Mouse (Mus musculus) hindbrain, embryonic 16.5 days (tissue): ENCODE data around the gene Ddx18. TPM values are rescaled to one million over a fixed set of nuclear protein-coding genes. Genes with fewer than 3 reads are reported as not detected.

Source experiments
- ATAC-seq: fragments of 200-750 bp; cut with Nextera tagmentation; 2 replicates; pipeline ENCODE4 v1.8.0; 2017; ENCODE audit warnings: moderate TSS enrichment, moderate library complexity
- H3K27ac ChIP-seq: fragments of 300-500 bp; sonication (generic); 2 replicates; pipeline ENCODE4 v1.5.1; 2014; ENCODE audit warnings: low read depth, mild to moderate bottlenecking, control low read depth, low read length, moderate library complexity
- H3K27me3 ChIP-seq: fragments of 300-500 bp; sonication (generic); replicated peaks from 2 replicates; pipeline ENCODE4 v1.6.1; 2014; ENCODE audit warnings: low read length; ENCODE audit not compliant: control insufficient read depth, insufficient read depth
- H3K36me3 ChIP-seq: fragments of 300-500 bp; sonication (generic); 2 replicates; pipeline ENCODE4 v1.6.1; 2014; ENCODE audit warnings: mild to moderate bottlenecking, low read length, moderate library complexity, mixed read lengths; ENCODE audit not compliant: control insufficient read depth, insufficient read depth
- H3K4me1 ChIP-seq: fragments of 300-500 bp; sonication (generic); 2 replicates; pipeline ENCODE4 v1.6.1; 2014; ENCODE audit warnings: low read depth, low read length; ENCODE audit not compliant: control insufficient read depth, insufficient read depth
- H3K4me2 ChIP-seq: fragments of 300-500 bp; sonication (generic); 2 replicates; pipeline ENCODE4 v1.6.1; 2014; ENCODE audit warnings: mild to moderate bottlenecking, low read length, control low read depth, moderate library complexity
- H3K4me3 ChIP-seq: fragments of 300-500 bp; sonication (generic); 2 replicates; pipeline ENCODE4 v1.5.1; 2014; ENCODE audit warnings: mild to moderate bottlenecking, low read length, control low read depth, moderate library complexity
- H3K9ac ChIP-seq: fragments of 300-500 bp; sonication (generic); 2 replicates; pipeline ENCODE4 v1.6.1; 2014; ENCODE audit warnings: low read depth, mild to moderate bottlenecking, control low read depth, low read length, moderate library complexity
- H3K9me3 ChIP-seq: fragments of 300-500 bp; sonication (generic); 2 replicates; pipeline ENCODE4 v1.6.1; 2014; ENCODE audit warnings: mild to moderate bottlenecking, low read length, moderate library complexity; ENCODE audit not compliant: control insufficient read depth
- WGBS: fragments of 180-500 bp; shearing (Covaris S2); extraction: QIAGEN DNeasy Blood & Tissue Kit; methylation state at CpG from one replicate; pipeline ENCODE4 v1.1.7; 2014; 5-methylcytosine and 5-hydroxymethylcytosine counted together
- polyA plus RNA-seq: library from polyadenylated mRNA; unstranded; fragments of >200 nt; fragmentation: Nextera tagmentation; extraction: Ambion mirVana; gene quantifications from 2 replicates; pipeline ENCODE4 v1.2.1, GENCODE M21; 2015

The Ddx18 gene
- 25.8 and 29.6 TPM in 2 replicates for polyA plus RNA-seq

- Histone ChIP-seq H3K27ac (peak within 1 kb of the TSS; percentile 70), H3K9me3 (no peaks in the 10 kb centered on the region), H3K36me3 (peaks cover 19% of the 10 kb centered on the region), H3K9ac (peak within 1 kb of the TSS; percentile 72), H3K4me1 (peaks cover 8% of the 10 kb centered on the region), H3K4me2 (peak within 1 kb of the TSS; percentile 93), H3K27me3 (no peaks in the 10 kb centered on the region; the same call in 1 of the 2 replicates), H3K4me3 (peak within 1 kb of the TSS; percentile 64)
- WGBS, result 8% methylated on average over 43 of the region's 53 CpGs
- ATAC-seq, result peak; percentile 99
These were observed at the start of gene Ddx18 for GRCm38 (mm10) chr1:121567521-121568489. Gene Ddx18 (minus strand): TSS chr1:121567989.

GRCm38 (mm10) chr1:121608000-121608399 is 40.2 kb upstream of the Ddx18 start:
- no peak overlapping the region for H3K4me3 ChIP-seq
- no peak overlapping the region for H3K4me2 ChIP-seq
- H3K36me3 ChIP-seq, result no peaks in the 10 kb centered on the region
- no peaks in the 10 kb centered on the region for H3K27me3 ChIP-seq
- no peaks in the 10 kb centered on the region for H3K4me1 ChIP-seq
- no peak overlapping the region for H3K27ac ChIP-seq
- no peak overlapping the region for H3K9ac ChIP-seq
- H3K9me3 ChIP-seq, result no peaks in the 10 kb centered on the region
- 70% methylated on average over 7 of the region's 7 CpGs for WGBS
- no peak for ATAC-seq

- Histone ChIP-seq H3K27me3 (no peaks in the 10 kb centered on the region), H3K27ac (no peak overlapping the region), H3K9me3 (no peaks in the 10 kb centered on the region), H3K4me1 (no peaks in the 10 kb centered on the region), H3K9ac (no peak overlapping the region), H3K36me3 (no peaks in the 10 kb centered on the region), H3K4me3 (no peak overlapping the region), H3K4me2 (no peak overlapping the region)
- ATAC-seq, result no peak
- 48% methylated on average over 6 of the region's 6 CpGs for WGBS
These were observed 37.3 kb upstream of the Ddx18 start for GRCm38 (mm10) chr1:121605118-121605517.

- WGBS, result 69% methylated on average over 6 of the region's 6 CpGs
- Histone ChIP-seq H3K4me1 (peaks cover 3% of the 10 kb centered on the region; the same call in 1 of the 2 replicates), H3K4me2 (no peak overlapping the region), H3K9ac (no peak overlapping the region), H3K4me3 (no peak overlapping the region), H3K36me3 (no peaks in the 10 kb centered on the region), H3K27ac (no peak overlapping the region), H3K27me3 (no peaks in the 10 kb centered on the region), H3K9me3 (no peaks in the 10 kb centered on the region)
- ATAC-seq, result no peak
These were observed 34.1 kb upstream of the Ddx18 start for GRCm38 (mm10) chr1:121601893-121602292.

GRCm38 (mm10) chr1:121601084-121601483 is 33.3 kb upstream of the Ddx18 start:
- Histone ChIP-seq H3K27ac (no peak overlapping the region), H3K9me3 (no peaks in the 10 kb centered on the region), H3K27me3 (no peaks in the 10 kb centered on the region), H3K4me2 (no peak overlapping the region), H3K9ac (no peak overlapping the region), H3K36me3 (no peaks in the 10 kb centered on the region), H3K4me1 (peaks cover 3% of the 10 kb centered on the region; the same call in 1 of the 2 replicates), H3K4me3 (no peak overlapping the region)
- ATAC-seq, result no peak
- 21% methylated on average over 1 of the region's 1 CpGs for WGBS

GRCm38 (mm10) chr1:121598421-121598820 is 30.6 kb upstream of the Ddx18 start:
- WGBS, result 81% methylated on average over 3 of the region's 3 CpGs
- no peak overlapping the region for H3K4me2 ChIP-seq
- no peak for ATAC-seq

GRCm38 (mm10) chr1:121596951-121597625 is 29.3 kb upstream of the Ddx18 start:
- no peak overlapping the region for H3K4me2 ChIP-seq
- peak; percentile 77 for ATAC-seq
- no peaks in the 10 kb centered on the region for H3K27me3 ChIP-seq
- no peaks in the 10 kb centered on the region for H3K9me3 ChIP-seq
- 20% methylated on average over 4 of the region's 4 CpGs for WGBS
- H3K9ac ChIP-seq, result no peak overlapping the region
- H3K36me3 ChIP-seq, result no peaks in the 10 kb centered on the region
- H3K4me1 ChIP-seq, result peaks cover 3% of the 10 kb centered on the region; the same call in 1 of the 2 replicates
- H3K4me3 ChIP-seq, result no peak overlapping the region
- H3K27ac ChIP-seq, result no peak overlapping the region

More at GRCm38 (mm10) chr1:121598421-121598820, 30.6 kb upstream of the Ddx18 start:
- Histone ChIP-seq H3K9ac (no peak overlapping the region), H3K27me3 (no peaks in the 10 kb centered on the region), H3K4me1 (peaks cover 3% of the 10 kb centered on the region; the same call in 1 of the 2 replicates), H3K9me3 (no peaks in the 10 kb centered on the region), H3K4me3 (no peak overlapping the region), H3K27ac (no peak overlapping the region), H3K36me3 (no peaks in the 10 kb centered on the region)

GRCm38 (mm10) chr1:121584838-121585237 is 17.0 kb upstream of the Ddx18 start:
- Histone ChIP-seq H3K4me1 (no peaks in the 10 kb centered on the region), H3K9me3 (no peaks in the 10 kb centered on the region), H3K4me3 (no peak overlapping the region), H3K4me2 (no peak overlapping the region), H3K36me3 (no peaks in the 10 kb centered on the region), H3K9ac (no peak overlapping the region), H3K27ac (no peak overlapping the region), H3K27me3 (no peaks in the 10 kb centered on the region)
- 88% methylated on average over 6 of the region's 6 CpGs for WGBS
- no peak for ATAC-seq
